Mouse (Mus musculus) hindbrain, embryonic 11.5 days (tissue): ENCODE data around the gene Gm28038. TPM values are rescaled to one million over a fixed set of nuclear protein-coding genes. Genes with fewer than 3 reads are reported as not detected.

Source experiments
- ATAC-seq: fragments of 200-750 bp; cut with Nextera tagmentation; 2 replicates; pipeline ENCODE4 v1.8.0; 2017; ENCODE audit warnings: mild to moderate bottlenecking, moderate TSS enrichment, moderate library complexity; ENCODE audit not compliant: low FRiP score
- DNase-seq: peaks from one replicate; pipeline ENCODE4 v3.0.0-alpha.2; 2015; ENCODE audit warnings: low spot score
- H3K27ac ChIP-seq: fragments of 300-500 bp; sonication (generic); 2 replicates; pipeline ENCODE4 v1.5.1; 2014; ENCODE audit warnings: mild to moderate bottlenecking, low read depth, low read length
- H3K27me3 ChIP-seq: fragments of 300-500 bp; sonication (generic); 2 replicates; pipeline ENCODE4 v1.6.1; 2014; ENCODE audit warnings: mild to moderate bottlenecking, low read length, moderate library complexity, mixed read lengths; ENCODE audit not compliant: control insufficient read depth, insufficient read depth
- H3K36me3 ChIP-seq: fragments of 300-500 bp; sonication (generic); 2 replicates; pipeline ENCODE4 v1.6.1; 2014; ENCODE audit warnings: mild to moderate bottlenecking, low read length, moderate library complexity, mixed read lengths; ENCODE audit not compliant: control insufficient read depth, insufficient read depth
- H3K4me1 ChIP-seq: fragments of 300-500 bp; sonication (generic); replicated peaks from 2 replicates; pipeline ENCODE4 v1.6.1; 2014; ENCODE audit warnings: low read length, mixed read lengths; ENCODE audit not compliant: control insufficient read depth, insufficient read depth
- H3K4me2 ChIP-seq: fragments of 300-500 bp; sonication (generic); replicated peaks from 2 replicates; pipeline ENCODE4 v1.6.1; 2014; ENCODE audit warnings: mild to moderate bottlenecking, low read depth, low read length
- H3K4me3 ChIP-seq: fragments of 300-500 bp; sonication (generic); 2 replicates; pipeline ENCODE4 v1.5.1; 2014; ENCODE audit warnings: low read depth, low read length
- H3K9ac ChIP-seq: fragments of 300-500 bp; sonication (generic); 2 replicates; pipeline ENCODE4 v1.6.1; 2014; ENCODE audit warnings: low read depth, low read length
- H3K9me3 ChIP-seq: fragments of 300-500 bp; sonication (generic); 2 replicates; pipeline ENCODE4 v1.6.1; 2016; ENCODE audit warnings: low read length; ENCODE audit not compliant: control insufficient read depth
- WGBS: fragments of 180-500 bp; shearing (Covaris S2); extraction: QIAGEN DNeasy Blood & Tissue Kit; methylation state at CpG from one replicate; pipeline ENCODE4 v1.1.7; 2014; 5-methylcytosine and 5-hydroxymethylcytosine counted together
- polyA plus RNA-seq: library from polyadenylated mRNA; unstranded; fragments of >200 nt; fragmentation: Nextera tagmentation; extraction: Ambion mirVana; gene quantifications from 2 replicates; pipeline ENCODE4 v1.2.1, GENCODE M21; 2014

The Gm28038 gene
- polyA plus RNA-seq: not detected in 2 replicates

DNA sequence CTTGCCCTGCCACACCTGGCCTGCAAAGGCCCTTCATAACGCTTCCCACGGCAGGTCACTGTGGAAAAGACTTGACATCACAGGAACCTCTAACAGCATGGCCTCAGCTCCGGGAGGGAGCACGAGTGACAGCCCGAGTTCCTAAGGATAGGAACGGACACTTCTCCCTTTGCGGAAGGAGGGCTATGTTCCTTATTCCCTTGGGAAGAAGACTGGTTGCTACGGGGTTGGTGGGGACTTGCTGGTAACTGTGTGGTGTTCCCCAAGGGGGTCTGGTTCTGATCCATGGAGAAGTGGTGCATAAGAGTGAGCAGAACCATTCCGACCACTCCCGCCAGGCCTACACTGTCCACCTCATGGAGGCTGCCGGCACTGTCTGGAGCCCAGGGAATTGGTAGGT, at the start of gene Gm28038:
TSS of gene Gm28038 (plus strand) at position 301 of the 400 bp plus-strand sequence.
- ATAC-seq (no peak), DNase-seq (no peak)
- Histone ChIP-seq H3K27me3 (no peaks in the 10 kb centered on the region), H3K4me2 (no peak within 1 kb of the TSS), H3K4me3 (no peak within 1 kb of the TSS), H3K36me3 (no peaks in the 10 kb centered on the region), H3K4me1 (peaks cover 7% of the 10 kb centered on the region; the same call in 1 of the 2 replicates), H3K9me3 (no peaks in the 10 kb centered on the region), H3K9ac (no peak within 1 kb of the TSS), H3K27ac (no peak within 1 kb of the TSS)
- 91% methylated on average over 11 of the region's 11 CpGs for WGBS

GRCm38 (mm10) chr2:30235593-30235992, 45.2 kb upstream of the Gm28038 start:
- no peak overlapping the region for H3K9ac ChIP-seq
- H3K4me3 ChIP-seq: no peak overlapping the region
- 88% methylated on average over 5 of the region's 5 CpGs for WGBS
- ATAC-seq: no peak
- no peaks in the 10 kb centered on the region for H3K9me3 ChIP-seq
- H3K36me3 ChIP-seq: 0 out of 2 replicates have a peak, but pooled peaks cover under 1% of the 10 kb centered on the region
- H3K4me1 ChIP-seq: peaks cover 11% of the 10 kb centered on the region; the same call in 1 of the 2 replicates
- no peak overlapping the region for H3K4me2 ChIP-seq
- no peak overlapping the region for H3K27ac ChIP-seq
- no peak for DNase-seq
- H3K27me3 ChIP-seq: no peaks in the 10 kb centered on the region

GRCm38 (mm10) chr2:30236426-30237198, 44.2 kb upstream of the Gm28038 start:
- H3K27ac ChIP-seq: peak overlapping the region; percentile 70; the same call in 1 of the 2 replicates
- peak overlapping the region; percentile 54 for H3K4me3 ChIP-seq
- 0 out of 2 replicates have a peak, but pooled peaks cover 7% of the 10 kb centered on the region for H3K36me3 ChIP-seq
- ATAC-seq: peak; percentile 8; the same call in 1 of the 2 replicates
- no peaks in the 10 kb centered on the region for H3K9me3 ChIP-seq
- DNase-seq: peak; percentile 51
- H3K9ac ChIP-seq: peak overlapping the region; percentile 75
- peaks cover 11% of the 10 kb centered on the region; the same call in 1 of the 2 replicates for H3K4me1 ChIP-seq
- 6% methylated on average over 18 of the region's 18 CpGs for WGBS
- no peaks in the 10 kb centered on the region for H3K27me3 ChIP-seq
- peak overlapping the region; percentile 78 for H3K4me2 ChIP-seq

DNA sequence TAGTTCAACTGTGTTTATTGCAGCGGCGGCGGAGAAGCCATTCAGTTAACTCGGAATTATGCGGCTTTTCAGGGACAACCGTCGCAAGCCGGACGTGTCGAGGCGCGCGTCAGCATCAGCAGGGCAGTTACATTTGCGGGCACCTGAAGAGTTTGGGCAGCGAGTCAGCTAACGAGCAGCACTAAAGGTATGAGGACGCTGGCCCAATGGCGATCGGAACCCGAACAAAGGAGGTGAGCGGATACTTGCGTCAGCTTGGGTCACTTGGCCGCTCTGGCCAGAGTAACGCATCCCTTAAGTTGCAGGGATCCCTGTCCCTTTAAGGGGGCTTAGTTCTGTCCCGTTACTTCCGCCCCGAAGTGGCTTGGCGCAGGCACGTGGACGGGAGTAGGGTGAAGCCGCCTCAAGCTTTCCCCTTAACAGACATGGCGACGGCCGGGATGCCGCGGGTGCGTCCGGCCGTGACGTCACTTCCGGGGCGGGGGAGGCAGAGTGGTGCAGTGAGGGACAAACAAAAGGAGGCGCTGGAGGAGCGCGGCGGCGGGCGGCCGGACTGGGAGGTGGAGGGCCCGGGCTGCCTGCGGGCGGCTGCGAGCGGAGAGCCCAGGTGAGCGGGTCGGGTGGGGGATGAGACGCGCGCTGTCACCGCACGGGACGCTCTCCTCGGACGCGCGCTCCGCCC, 43.5 kb upstream of the Gm28038 start, which contains the start of gene Lrrc8a:
TSS of gene Lrrc8a (plus strand) at position 517 of the 682 bp plus-strand sequence.
- Histone ChIP-seq H3K27me3 (no peaks in the 10 kb centered on the region), H3K9me3 (no peaks in the 10 kb centered on the region), H3K9ac (peak within 1 kb of the TSS; percentile 75), H3K4me1 (peaks cover 11% of the 10 kb centered on the region; the same call in 1 of the 2 replicates), H3K4me2 (peak within 1 kb of the TSS; percentile 86), H3K4me3 (peak within 1 kb of the TSS; percentile 54), H3K36me3 (0 out of 2 replicates have a peak, but pooled peaks cover 7% of the 10 kb centered on the region), H3K27ac (peak within 1 kb of the TSS; percentile 86)
- under 1% methylated on average over 58 of the region's 67 CpGs for WGBS
- ATAC-seq: peak; percentile 98
- DNase-seq: peak; percentile 99

- DNase-seq: no peak
- peak overlapping the region; percentile 86 for H3K27ac ChIP-seq
- peak; percentile 92 for ATAC-seq
- 0% methylated on average over 39 of the region's 42 CpGs for WGBS
- H3K4me2 ChIP-seq: peak overlapping the region; percentile 86
- H3K4me1 ChIP-seq: peaks cover 11% of the 10 kb centered on the region; the same call in 1 of the 2 replicates
- H3K27me3 ChIP-seq: no peaks in the 10 kb centered on the region
- H3K9ac ChIP-seq: peak overlapping the region; percentile 71
- H3K36me3 ChIP-seq: 0 out of 2 replicates have a peak, but pooled peaks cover 7% of the 10 kb centered on the region
- H3K4me3 ChIP-seq: peak overlapping the region; percentile 54
- H3K9me3 ChIP-seq: no peaks in the 10 kb centered on the region
These were observed 43.0 kb upstream of the Gm28038 start for GRCm38 (mm10) chr2:30237881-30238280.

- peak overlapping the region; percentile 71 for H3K9ac ChIP-seq
- ATAC-seq (no peak), DNase-seq (no peak)
- 78% methylated on average over 3 of the region's 3 CpGs for WGBS
- H3K36me3 ChIP-seq: 0 out of 2 replicates have a peak, but pooled peaks cover 7% of the 10 kb centered on the region
- no peaks in the 10 kb centered on the region for H3K27me3 ChIP-seq
- H3K4me1 ChIP-seq: peaks cover 11% of the 10 kb centered on the region; the same call in 1 of the 2 replicates
- peak overlapping the region; percentile 86 for H3K4me2 ChIP-seq
- H3K9me3 ChIP-seq: no peaks in the 10 kb centered on the region
- H3K4me3 ChIP-seq: peak overlapping the region; percentile 54
- no peak overlapping the region for H3K27ac ChIP-seq
These were observed 41.9 kb upstream of the Gm28038 start for GRCm38 (mm10) chr2:30238906-30239465.

DNA sequence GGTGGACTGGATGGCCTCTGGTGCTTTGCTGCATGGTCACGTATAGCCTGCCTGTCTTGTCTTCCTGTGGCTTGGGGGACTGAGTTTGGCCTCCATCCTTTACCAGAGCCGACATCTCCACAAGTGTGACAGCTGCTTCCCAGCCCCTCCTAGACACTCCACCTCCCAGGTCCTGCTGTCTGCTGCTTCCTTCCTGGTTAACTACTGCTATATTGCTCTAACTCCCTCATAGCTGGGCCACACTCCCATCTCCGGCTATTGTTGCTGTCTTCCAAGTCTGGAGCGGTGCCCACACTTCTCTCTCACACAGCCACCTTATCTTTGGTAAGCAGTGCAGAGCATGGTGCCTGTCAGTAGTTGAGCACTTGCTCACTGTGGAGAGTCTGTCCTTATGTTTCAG, 41.1 kb upstream of the Gm28038 start:
- H3K9ac ChIP-seq: 0 out of 2 replicates have a peak overlapping the region, but pooled peaks have one; percentile 21
- no peak overlapping the region for H3K4me2 ChIP-seq
- H3K4me1 ChIP-seq: peaks cover 11% of the 10 kb centered on the region; the same call in 1 of the 2 replicates
- no peak overlapping the region for H3K27ac ChIP-seq
- no peaks in the 10 kb centered on the region for H3K9me3 ChIP-seq
- no peaks in the 10 kb centered on the region for H3K27me3 ChIP-seq
- no peak for DNase-seq
- no peak overlapping the region for H3K4me3 ChIP-seq
- no peak for ATAC-seq
- 0 out of 2 replicates have a peak, but pooled peaks cover 7% of the 10 kb centered on the region for H3K36me3 ChIP-seq
- WGBS: 92% methylated on average over 4 of the region's 4 CpGs

GRCm38 (mm10) chr2:30240267-30240666, 40.6 kb upstream of the Gm28038 start, which contains the start of gene Gm28035:
TSS of gene Gm28035 (plus strand) at chr2:30240567.
- WGBS: 76% methylated on average over 2 of the region's 2 CpGs
- Histone ChIP-seq H3K27me3 (no peaks in the 10 kb centered on the region), H3K27ac (no peak within 1 kb of the TSS), H3K4me1 (peaks cover 11% of the 10 kb centered on the region; the same call in 1 of the 2 replicates), H3K4me3 (no peak within 1 kb of the TSS), H3K9ac (0 out of 2 replicates have a peak within 1 kb of the TSS, but pooled peaks have one; percentile 21), H3K9me3 (no peaks in the 10 kb centered on the region), H3K36me3 (0 out of 2 replicates have a peak, but pooled peaks cover 7% of the 10 kb centered on the region), H3K4me2 (no peak within 1 kb of the TSS)
- DNase-seq (no peak), ATAC-seq (no peak)
